Mouse (Mus musculus) retina, postnatal 7 days (tissue): ENCODE results near the gene Lrrc58.

ENCODE experiments used
- DNase-seq: peaks from one replicate; pipeline ENCODE4 v3.0.0-alpha.2; 2012; ENCODE audit warnings: low read depth, low spot score

Lrrc58 gene

GRCm38 (mm10) chr16:37868506-37869469 is 599 bp downstream of the Lrrc58 start:
- no peak for DNase-seq

DNA sequence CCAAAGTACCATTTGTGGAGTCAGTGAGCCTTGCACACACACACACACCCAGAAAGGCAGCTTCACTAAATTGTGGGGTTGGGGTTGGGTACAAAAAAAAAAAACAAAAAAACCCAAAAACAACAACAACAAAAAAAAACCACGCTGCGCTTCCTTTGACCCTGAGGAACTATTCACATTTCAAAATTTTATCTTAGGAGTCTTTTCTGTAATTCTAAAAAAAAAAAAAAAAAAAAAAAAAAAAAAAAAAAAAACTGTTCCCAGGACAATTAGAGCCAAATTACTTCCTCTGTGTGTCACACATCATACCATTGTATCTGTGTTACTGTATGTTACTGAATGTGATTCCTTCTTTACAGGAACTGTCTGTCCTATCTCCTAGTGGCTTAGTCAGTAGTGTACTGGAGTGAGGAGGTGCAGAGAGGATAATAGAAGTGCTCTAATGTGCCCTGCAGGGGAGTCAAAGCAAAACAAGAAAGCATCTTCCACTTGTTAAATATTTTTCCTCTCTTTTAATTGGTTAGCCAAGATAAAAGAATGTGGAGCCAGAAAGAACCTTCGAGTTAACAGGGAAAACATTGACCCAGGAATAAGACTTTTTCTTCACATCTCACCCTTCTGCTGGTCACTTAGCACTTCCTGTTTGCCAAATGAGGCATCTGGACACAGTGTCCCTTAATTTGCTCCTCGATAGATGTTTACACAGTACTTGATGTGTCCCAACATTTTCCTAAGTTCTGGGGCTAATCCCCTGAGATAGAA is 1.5 kb downstream of the Lrrc58 start:
- DNase-seq, result no peak

DNA sequence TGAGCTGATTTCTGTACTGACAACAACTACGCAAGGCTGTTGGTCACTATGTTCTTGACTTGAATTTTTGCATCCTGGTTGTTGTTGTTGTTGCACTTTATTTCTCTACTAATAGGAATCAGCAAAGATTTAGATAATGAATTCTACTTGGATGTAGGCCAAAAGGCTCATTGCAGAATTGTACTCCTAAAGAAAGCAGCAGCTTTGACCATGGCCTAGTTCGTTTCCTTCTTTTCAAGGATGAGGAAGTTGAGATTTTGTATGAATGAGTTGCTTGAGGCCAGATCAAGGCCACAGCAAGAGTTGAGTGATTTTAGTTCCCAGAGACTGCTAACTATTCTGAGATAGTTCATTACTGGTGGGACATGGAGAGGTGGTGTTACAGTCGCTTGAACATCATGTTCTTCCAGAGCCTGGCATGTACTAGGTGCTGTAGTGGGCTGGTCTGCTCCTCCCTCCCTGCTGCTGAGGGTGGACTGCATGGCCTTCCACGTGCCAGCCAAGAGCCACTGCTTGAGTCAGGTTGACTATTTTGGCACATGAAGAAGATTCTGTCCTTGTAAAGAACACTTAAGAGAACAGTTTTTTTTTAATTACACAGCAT is 3.0 kb downstream of the Lrrc58 start:
- DNase-seq, result no peak

GRCm38 (mm10) chr16:37874501-37875235 is 6.5 kb downstream of the Lrrc58 start:
- DNase-seq, result no peak

DNA sequence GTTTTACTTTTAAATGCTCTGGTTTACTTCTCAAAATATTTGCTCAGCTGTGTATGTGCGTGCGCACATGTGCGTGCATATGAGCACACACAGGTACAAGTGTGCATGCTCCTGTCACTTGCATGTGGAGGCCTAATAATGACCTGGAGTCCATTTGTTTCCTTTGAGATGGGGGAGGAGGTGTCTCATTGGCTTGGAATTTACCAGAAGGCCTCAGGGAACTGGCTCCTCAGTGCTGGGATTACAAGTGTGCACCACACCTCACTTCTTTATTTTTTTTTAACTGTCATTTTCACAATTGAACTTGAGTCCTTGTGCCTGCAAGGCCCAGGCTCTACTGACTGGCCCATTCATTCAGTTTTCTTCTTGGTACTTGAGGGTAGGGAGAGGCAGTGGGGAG is 9.2 kb downstream of the Lrrc58 start:
- no peak for DNase-seq

GRCm38 (mm10) chr16:37878951-37879505 is 10.8 kb downstream of the Lrrc58 start:
- no peak for DNase-seq

DNA sequence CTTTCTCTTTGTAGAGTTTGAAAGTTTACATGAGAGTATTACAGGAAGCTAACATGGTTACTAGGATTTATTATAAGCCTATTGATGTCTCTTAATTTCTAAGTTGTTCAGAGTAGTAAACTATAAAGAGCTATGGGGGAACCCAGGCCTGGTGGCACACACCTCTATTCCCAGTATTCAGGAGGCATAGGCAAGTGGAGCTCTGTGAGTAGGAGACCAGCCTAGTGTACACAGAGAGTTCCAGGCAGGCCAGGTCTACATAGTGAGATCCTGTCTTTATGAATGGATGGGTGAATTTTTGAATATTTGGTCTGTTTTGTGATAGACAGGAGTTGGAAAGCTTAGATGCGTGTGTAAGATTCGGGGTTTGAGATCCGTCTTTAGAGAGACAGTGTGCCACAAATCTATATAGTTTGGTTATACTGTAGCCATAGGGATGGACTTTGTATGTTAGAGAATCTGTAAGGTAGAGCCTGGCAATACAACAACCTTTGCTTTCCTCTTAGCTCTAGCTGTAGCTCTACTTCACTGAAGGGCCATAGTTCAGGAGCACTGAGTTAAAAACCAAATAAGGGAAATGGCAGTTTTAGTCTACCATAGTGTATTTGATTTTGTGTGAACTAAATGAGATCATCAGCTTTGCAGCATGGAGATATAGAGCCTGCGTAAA is 11.7 kb downstream of the Lrrc58 start:
- DNase-seq, result no peak

DNA sequence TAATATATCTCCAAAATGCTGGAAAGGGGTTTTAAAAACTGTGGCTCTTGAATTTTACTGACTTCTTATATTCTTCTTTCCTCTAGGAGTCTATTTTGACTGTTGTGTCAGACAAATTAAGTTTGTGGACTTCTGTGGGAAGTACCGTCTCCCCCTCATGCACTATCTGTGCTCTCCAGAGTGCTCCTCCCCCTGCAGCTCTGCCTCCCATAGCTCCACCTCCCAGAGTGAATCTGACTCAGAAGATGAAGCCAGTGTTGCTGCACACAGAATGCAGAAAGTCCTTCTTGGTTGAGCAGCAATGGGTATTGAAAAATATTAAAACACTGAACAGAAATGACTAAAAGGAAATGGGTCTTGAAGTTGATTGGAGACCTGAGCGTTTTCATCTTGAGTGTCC is 13.0 kb downstream of the Lrrc58 start:
- DNase-seq, result no peak

DNA sequence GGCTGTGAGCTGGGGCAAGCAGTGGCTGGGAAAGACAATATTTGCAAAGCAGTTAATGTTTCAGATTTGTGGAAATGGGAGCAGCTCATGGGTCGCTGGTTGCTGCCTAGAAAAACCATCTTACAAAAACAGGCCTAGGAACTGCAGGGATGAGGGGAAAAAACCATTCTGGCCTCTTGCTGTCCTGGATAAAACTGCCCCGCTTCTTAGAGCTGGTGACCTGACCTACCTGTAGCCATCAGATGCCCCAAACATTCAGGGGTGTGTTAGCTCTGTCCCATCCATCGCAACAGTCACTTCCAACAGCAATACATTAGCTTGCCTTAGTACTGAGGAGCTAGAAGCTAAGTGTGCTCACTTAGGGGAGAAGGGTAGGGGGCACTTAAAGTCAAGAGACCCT is 20.8 kb downstream of the Lrrc58 start:
- no peak for DNase-seq

DNA sequence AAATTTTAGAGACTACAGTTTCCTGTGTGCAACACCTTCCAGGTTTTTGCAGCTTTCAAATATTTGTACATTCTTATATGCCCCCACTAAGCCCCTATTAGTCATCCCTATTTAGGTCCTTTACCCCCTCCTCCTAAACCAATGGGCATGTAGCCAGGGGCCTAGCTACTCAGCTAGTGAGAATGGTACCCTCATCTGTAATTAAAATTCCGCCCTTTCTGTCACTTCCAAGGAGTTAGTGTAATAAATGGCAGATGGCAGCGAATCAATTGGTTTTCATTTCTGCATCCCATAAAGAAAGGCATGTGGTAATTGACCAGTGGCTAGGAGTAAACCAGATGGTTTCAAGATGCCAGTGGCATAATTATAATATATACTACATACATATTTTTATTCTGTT is 24.5 kb downstream of the Lrrc58 start:
- DNase-seq, result no peak

DNA sequence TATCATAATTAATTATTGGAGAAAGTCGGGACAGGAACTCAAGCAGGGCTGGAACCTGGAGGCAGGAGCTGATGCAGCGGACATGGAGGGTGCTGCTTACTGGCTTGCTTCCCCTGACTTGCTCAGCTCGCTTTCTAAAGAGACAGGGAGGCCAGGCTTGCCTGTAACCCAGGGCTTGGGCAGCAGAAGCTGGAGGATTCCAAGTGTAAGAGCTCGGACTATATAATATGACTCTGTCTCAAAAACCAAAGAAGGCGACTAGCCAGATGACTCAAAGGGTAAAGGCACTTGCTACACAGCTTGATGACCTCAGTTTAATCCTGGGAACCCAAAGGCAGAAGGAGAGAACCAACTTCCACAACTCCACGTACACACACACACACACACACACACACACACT is 25.2 kb downstream of the Lrrc58 start:
- no peak for DNase-seq

- DNase-seq, result no peak
Measured at GRCm38 (mm10) chr16:37893942-37894341, 25.8 kb downstream of the Lrrc58 start.

GRCm38 (mm10) chr16:37898790-37899189 is 30.6 kb downstream of the Lrrc58 start:
- no peak for DNase-seq

- DNase-seq, result no peak
Measured at GRCm38 (mm10) chr16:37899357-37899756, 31.2 kb downstream of the Lrrc58 start.

DNA sequence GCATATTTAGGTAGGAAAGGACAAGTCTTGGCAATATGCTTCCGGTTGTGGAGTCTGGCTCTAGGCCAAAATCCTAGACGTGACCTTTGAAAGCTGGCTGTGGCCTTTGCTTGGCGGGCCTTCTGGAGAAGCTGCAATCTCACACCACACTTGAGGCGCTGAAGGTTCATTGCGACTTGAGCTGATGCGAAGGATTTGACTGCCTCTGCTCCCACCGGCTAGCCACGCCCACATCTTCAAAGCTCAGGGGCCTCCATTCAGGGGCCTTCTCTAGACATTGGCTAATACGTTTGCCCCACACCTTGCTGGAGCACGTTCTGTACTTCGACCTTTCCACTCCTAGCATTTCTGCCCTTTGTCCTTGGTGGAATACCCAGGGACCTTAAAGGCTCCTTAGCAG is 33.1 kb downstream of the Lrrc58 start:
- no peak for DNase-seq

DNA sequence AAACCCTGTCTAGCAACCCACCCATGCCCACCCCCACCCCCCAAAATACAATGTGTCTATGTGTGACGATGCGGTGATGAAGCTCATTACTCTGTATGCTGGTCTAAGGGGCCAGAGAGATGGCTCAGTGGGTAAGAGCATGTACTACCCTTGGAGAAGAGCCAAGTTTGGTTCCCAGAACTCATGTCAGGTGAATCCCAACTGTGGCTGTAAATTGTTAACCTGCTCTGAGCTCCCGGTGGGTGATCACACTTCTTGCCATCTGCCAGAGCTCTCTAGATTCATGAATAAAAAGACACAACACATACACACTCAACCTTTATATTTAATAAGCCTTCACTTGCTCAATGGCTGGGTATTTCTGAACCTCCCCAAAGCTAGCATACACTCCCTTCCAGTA is 38.3 kb downstream of the Lrrc58 start:
- no peak for DNase-seq

DNA sequence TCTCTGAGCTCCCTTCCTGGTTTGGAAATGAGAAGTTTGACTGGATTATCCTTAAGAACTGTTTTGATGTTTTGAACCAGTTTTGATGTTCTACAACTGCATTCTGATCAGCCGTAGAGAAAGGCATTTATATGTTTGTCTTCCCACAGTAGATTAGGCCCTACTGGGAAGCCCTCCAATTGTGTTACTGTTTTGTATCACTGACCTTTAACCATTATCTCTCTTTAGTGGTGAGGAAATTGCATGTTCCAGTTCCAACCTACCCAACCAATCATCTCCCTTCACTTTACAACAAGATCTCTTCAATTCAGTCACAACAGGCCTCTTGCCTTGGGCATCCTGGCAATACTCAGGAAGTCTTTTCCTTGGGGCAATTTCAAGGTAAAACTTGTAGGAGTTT is 42.9 kb downstream of the Lrrc58 start:
- DNase-seq, result no peak

GRCm38 (mm10) chr16:37916138-37916817 is 48.1 kb downstream of the Lrrc58 start, which contains the start of gene Gpr156:
Gpr156 (plus strand) TSS chr16:37916496.
- no peak for DNase-seq

- DNase-seq, result no peak
Measured at GRCm38 (mm10) chr16:37916818-37917201, 48.6 kb downstream of the Lrrc58 start.

GRCm38 (mm10) chr16:37919000-37919399 is 50.8 kb downstream of the Lrrc58 start:
- DNase-seq, result no peak
